Mouse (Mus musculus): ENCODE measurements around the gene Midn. TPM values are rescaled to one million over a fixed set of nuclear protein-coding genes. Genes with fewer than 3 reads are reported as not detected.

Gene Midn
- total and polyA plus RNA-seq, 3 experiments, result 8.1 to 26.7 TPM; not detected in 1

DNA sequence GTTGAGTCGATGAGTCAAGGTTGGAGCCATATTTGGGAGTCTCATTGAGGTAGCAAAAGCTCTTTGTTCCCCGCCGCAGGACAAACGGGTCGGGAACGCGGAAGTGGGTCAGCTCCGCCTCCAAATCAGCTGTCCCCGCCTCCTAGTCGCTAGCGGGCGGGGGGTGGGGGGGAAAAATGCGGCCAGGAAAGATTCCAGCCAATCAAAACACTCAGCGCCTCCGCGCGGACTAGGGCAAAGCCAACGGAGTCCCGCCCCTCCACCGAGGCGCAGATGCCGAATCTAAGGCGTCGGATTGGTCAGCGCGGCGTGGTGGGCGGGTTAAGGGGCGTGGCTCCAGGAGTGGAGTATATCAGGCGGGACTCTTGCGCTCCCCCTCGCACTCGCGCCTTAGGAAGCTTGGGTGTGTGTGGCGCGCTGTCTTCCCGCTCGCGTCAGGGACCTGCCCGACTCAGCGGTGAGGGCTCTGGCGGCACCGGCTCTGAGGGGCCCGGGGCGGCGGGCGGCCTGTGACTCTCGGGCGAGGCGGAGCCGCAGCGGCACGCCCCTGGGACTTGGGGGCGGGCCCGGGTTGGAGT lies 19.5 kb downstream of the Midn start:
- Histone ChIP-seq H3K79me2 (ENCODE audit: control insufficient read depth, insufficient read depth, low read length, poor library complexity) (peaks cover 8% of the 10 kb centered on the region; the same call in 1 of the 2 replicates), H3K27ac (ENCODE audit: control insufficient read depth, low read depth, low read length) (peak overlapping the region; percentile 90), H3K9ac (ENCODE audit: control insufficient read depth, low read depth, low read length, poor library complexity, severe bottlenecking) (peak overlapping the region; percentile 92), H3K36me3 (ENCODE audit: control insufficient read depth in 1 of 2, insufficient read depth in 2 of 2, low read length in 2 of 2) (peaks cover 0 to 13% of the 10 kb centered on the region in 2 experiments; a peak in 2 of 4 replicates), H3K9me3 (replicated peaks; ENCODE audit: insufficient read depth, low read length) (no peaks in the 10 kb centered on the region), H3K4me3 (ENCODE audit: control insufficient read depth in 1 of 2, insufficient read depth in 1 of 2, low read depth in 2 of 2, low read length in 2 of 2) (peak overlapping the region; percentile 67 to 84), H3K27me3 (ENCODE audit: control insufficient read depth in 1 of 2, insufficient read depth in 2 of 2, low read length in 2 of 2) (no peaks in the 10 kb centered on the region), H3K4me1 (ENCODE audit: control insufficient read depth in 1 of 2, insufficient read depth in 2 of 2, low read length in 2 of 2) (peaks cover 4 to 25% of the 10 kb centered on the region in 2 experiments; a peak in 3 of 4 replicates)
- TF ChIP-seq MXI1 (IDR thresholded peaks at IDR 0.05; ENCODE audit: low read depth, low read length), result peak; percentile 45
- TF ChIP-seq MYC (IDR thresholded peaks at IDR 0.05; ENCODE audit: low read depth, low read length), result peak; percentile 22; the same call in 1 of the 2 replicates
- TF ChIP-seq ETS1 (IDR thresholded peaks at IDR 0.05; ENCODE audit: low read depth, low read length), result 0 out of 2 replicates have a peak, but pooled peaks have one; percentile 51
- TF ChIP-seq SIN3A (IDR thresholded peaks at IDR 0.05; ENCODE audit: low read length), result peak; percentile 69
- peak; percentile 99 for TF ChIP-seq NELFE (IDR thresholded peaks at IDR 0.05; ENCODE audit: low read depth, low read length)
- no peak for TF ChIP-seq ZC3H11A (IDR thresholded peaks at IDR 0.05; ENCODE audit: low read depth, low read length)
- TF ChIP-seq ZMIZ1 (IDR thresholded peaks at IDR 0.05; ENCODE audit: low read depth, low read length), result peak; percentile 97
- TF ChIP-seq HCFC1 (IDR thresholded peaks at IDR 0.05; ENCODE audit: low read depth, low read length), result peak; percentile 71
- no peak for TF ChIP-seq GABPA (IDR thresholded peaks at IDR 0.05; ENCODE audit: low read depth, low read length)
- TF ChIP-seq E2F4 (IDR thresholded peaks at IDR 0.05; ENCODE audit: borderline replicate concordance, low read depth, low read length), result 0 out of 2 replicates have a peak, but pooled peaks have one; percentile 10
- no peak for TF ChIP-seq RCOR1 (IDR thresholded peaks at IDR 0.05; ENCODE audit: low read depth, low read length)
- peak; percentile 90 for TF ChIP-seq POLR2AphosphoS5 (IDR thresholded peaks at IDR 0.05; ENCODE audit: borderline replicate concordance, low read depth, low read length)
- peak; percentile 98 to 99 for TF ChIP-seq POLR2A (IDR thresholded peaks at IDR 0.05; ENCODE audit: control insufficient read depth in 1 of 2, insufficient read depth in 1 of 2, low read depth in 1 of 2, low read length in 2 of 2, poor library complexity in 1 of 2)
- TF ChIP-seq ZKSCAN1 (IDR thresholded peaks at IDR 0.05; ENCODE audit: low read depth, low read length), result no peak
- peak; percentile 99 for TF ChIP-seq ELF1 (IDR thresholded peaks at IDR 0.05; ENCODE audit: low read depth, low read length)
- TF ChIP-seq TBP (IDR thresholded peaks at IDR 0.05; ENCODE audit: low read depth, low read length), result peak; percentile 98
- peak; percentile 83; the same call in 1 of the 2 replicates for TF ChIP-seq MAZ (IDR thresholded peaks at IDR 0.05; ENCODE audit: low read depth, low read length)
- peak; percentile 59 for TF ChIP-seq USF1 (IDR thresholded peaks at IDR 0.05; ENCODE audit: low read depth, low read length)
- 0 out of 2 replicates have a peak, but pooled peaks have one; percentile 23 for TF ChIP-seq TCF12 (IDR thresholded peaks at IDR 0.05; ENCODE audit: low read depth, low read length)
- TF ChIP-seq POLR2AphosphoS2 (IDR thresholded peaks at IDR 0.05; ENCODE audit: low read length), result peak; percentile 98
- TF ChIP-seq NRF1 (IDR thresholded peaks at IDR 0.05; ENCODE audit: insufficient read depth, low read depth, low read length, poor library complexity, severe bottlenecking), result peak; percentile 50
- peak; percentile 98 for DNase-seq (ENCODE audit: low read depth, low spot score)

Measured in MEL (cell line).